Mouse (Mus musculus): ENCODE results near the gene Thbs3.

Gene Thbs3

GRCm38 (mm10) chr3:89227307-89228179, 12.6 kb downstream of the Thbs3 start:
- DNase-seq (ENCODE audit: low spot score): peak; percentile 89

- no peak for DNase-seq (ENCODE audit: low spot score)
Observed at GRCm38 (mm10) chr3:89228180-89228549, 13.2 kb downstream of the Thbs3 start.

GRCm38 (mm10) chr3:89228836-89229235, 13.9 kb downstream of the Thbs3 start, which contains the start of gene Muc1:
Gene Muc1, plus strand, starts transcription at chr3:89229057.
- DNase-seq (ENCODE audit: low spot score): no peak

DNA sequence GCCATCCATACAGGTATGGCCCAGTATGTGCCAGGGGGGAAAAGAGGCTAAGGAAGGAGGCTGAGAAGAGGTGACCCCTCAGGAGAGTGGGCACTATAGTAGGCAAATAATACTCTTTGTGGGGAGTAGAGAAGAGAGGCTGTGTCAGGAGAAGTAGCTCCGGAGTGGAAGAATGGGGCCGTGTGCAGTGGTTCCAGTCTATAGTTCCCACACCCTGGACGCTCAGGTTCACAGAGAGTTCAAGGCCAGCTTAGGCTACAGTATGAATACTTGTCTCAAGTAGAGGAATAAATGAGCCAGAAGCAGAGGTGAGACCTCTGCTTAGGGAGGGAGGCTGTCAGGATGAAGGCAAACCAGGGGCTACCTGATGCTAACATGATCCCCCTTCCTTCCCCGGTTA, 14.3 kb downstream of the Thbs3 start:
- no peak for DNase-seq (ENCODE audit: low spot score)

- DNase-seq (ENCODE audit: low spot score): no peak
Observed at GRCm38 (mm10) chr3:89230561-89230960, 15.6 kb downstream of the Thbs3 start.

GRCm38 (mm10) chr3:89231345-89231744, 16.4 kb downstream of the Thbs3 start:
- DNase-seq (ENCODE audit: low spot score): no peak

DNA sequence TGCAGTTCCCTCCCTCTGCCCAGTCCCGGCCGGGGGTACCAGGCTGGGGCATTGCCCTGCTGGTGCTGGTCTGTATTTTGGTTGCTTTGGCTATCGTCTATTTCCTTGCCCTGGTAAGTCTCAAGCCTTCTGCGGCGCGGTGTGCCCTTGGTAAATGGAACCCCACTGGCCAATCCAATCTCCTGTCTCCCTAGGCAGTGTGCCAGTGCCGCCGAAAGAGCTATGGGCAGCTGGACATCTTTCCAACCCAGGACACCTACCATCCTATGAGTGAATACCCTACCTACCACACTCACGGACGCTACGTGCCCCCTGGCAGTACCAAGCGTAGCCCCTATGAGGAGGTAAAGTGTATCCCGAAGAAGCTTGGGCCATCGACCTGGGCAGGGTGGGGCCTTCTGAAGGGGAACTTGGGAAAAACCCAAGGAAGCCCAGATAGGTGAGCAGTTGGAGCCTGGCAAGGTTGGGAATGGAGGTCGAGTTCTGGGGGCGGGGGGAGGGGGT, 16.8 kb downstream of the Thbs3 start:
- no peak for DNase-seq (ENCODE audit: low spot score)

DNA sequence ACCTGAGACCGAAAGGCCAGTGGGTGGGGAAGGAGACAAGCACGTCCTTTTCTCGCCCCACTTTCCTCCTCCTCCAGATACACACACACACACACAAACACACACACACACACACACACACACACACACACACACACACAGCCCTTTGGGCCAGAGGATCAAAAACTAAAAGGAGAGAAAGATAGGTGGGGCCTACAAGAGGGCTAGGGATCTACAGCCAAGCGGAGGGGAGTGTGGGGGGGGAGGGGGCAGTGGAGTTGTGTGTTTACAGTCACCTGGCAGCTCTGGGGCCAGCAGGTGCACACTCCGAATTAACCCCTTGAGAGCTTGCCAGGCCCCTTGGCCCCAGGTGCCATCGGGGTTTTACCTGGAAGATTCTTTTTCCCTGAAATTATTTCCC, 17.6 kb downstream of the Thbs3 start:
- DNase-seq (ENCODE audit: low spot score): no peak

GRCm38 (mm10) chr3:89233562-89234110, 18.7 kb downstream of the Thbs3 start:
- DNase-seq (ENCODE audit: low spot score): no peak

- no peak for DNase-seq (ENCODE audit: low spot score)
Observed at GRCm38 (mm10) chr3:89236516-89236915, 21.5 kb downstream of the Thbs3 start.

DNA sequence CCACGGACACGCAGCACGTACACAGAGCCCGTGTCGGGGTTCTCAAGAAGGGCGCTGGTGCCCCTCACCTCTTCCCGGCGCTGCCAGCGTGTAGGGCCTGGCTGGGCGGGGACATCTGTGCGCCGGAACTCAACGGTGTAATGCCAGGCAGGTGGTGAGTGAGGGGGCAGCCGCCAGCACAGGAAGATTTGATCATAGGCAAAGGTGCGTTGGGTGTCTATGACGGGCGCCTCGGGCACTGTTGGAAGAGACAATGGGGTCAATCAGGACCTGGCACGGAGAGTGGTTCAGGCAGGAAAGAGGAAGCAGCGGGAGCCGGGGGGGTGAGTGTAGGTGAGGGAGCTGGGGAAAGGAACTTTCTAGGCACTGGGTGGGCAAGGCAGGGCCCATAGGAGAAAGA, 22.7 kb downstream of the Thbs3 start:
- no peak for DNase-seq (ENCODE audit: low spot score)

- DNase-seq (ENCODE audit: low spot score): no peak
Observed at GRCm38 (mm10) chr3:89238494-89238893, 23.5 kb downstream of the Thbs3 start.

- no peak for DNase-seq (ENCODE audit: low spot score)
Observed at GRCm38 (mm10) chr3:89242331-89242895, 27.4 kb downstream of the Thbs3 start.

DNA sequence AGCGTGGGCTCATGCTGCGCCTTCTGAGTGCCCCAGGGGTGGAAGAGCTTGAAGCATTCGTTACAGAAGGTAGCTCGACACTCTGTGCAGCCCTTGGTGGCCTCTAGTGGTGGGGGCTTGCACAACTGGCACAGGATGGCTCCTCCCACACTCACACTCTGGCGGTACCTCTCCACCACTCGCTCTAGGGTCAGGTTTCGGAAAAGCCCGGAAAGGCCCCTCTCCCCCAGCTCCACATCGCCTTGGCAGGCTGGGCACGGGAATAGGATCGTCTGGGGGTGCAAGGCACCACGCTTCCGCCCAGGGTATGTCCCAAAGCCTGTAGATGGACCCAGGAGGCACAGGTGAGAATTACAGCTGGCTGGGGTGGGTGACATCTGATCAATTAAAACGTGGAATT, 28.6 kb downstream of the Thbs3 start:
- DNase-seq (ENCODE audit: low spot score): no peak

GRCm38 (mm10) chr3:89244158-89244981, 29.4 kb downstream of the Thbs3 start:
- no peak for DNase-seq (ENCODE audit: low spot score)

DNA sequence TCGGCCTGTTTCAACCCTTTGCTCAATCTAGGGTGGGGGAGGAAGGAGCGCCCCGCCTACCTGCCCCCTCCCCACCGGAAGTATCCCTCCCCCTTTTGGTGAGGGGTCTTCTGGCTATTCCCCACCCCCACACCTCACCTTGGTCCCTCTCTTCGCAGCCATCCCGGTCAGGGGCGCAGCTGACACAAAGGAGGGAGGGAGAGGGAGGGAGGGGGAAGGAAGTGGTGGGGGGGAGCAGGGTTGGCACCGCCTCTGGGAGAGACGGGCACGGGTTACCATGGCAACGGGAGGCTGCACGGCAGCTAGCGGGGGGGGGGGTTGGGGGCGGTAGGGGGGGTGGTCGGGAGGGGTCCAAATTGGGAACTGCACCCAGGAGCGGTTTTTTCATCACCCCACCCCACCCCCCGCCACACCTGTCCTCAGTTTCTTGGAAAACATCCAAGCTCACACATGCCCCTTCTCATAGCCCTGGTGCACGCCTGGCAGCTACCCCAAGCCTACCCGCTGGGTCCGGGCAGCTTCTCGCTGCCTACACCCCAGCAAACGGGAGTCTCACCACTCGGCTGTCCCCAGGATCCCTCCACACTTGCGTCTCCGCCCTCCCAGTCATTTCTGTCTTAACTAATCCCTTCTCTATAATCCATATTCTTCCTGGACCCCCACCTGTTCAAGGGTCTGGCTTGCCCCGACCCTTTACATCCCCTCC, 30.2 kb downstream of the Thbs3 start:
- no peak for DNase-seq (ENCODE audit: low spot score)

DNA sequence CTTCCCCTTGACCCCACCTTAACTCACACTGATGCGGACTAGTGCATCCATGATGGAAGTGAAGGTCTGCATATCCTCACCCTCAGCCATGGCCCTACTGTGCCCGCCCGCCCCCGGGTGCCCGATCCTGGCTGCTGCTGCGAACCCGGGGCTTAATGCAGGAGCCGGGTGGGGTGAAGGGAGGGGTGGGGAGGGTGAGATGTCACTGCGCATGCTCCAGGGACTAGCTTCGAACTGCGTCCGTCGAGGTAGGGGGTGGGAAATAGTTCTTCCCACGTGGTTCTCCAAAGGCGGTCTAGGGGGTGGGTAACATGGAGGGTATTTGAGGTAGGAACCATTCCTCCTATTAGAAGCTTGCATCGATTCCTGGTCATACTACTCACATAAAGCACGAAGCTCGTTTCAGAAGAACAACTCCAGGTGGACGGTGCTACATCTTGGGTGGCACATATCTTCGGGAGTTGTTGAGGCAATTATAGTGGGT, 30.8 kb downstream of the Thbs3 start, which contains the start of gene Krtcap2:
Gene Krtcap2, plus strand, starts transcription at position 279 of the 484 bp plus-strand sequence.
- no peak for DNase-seq (ENCODE audit: low spot score)

DNA sequence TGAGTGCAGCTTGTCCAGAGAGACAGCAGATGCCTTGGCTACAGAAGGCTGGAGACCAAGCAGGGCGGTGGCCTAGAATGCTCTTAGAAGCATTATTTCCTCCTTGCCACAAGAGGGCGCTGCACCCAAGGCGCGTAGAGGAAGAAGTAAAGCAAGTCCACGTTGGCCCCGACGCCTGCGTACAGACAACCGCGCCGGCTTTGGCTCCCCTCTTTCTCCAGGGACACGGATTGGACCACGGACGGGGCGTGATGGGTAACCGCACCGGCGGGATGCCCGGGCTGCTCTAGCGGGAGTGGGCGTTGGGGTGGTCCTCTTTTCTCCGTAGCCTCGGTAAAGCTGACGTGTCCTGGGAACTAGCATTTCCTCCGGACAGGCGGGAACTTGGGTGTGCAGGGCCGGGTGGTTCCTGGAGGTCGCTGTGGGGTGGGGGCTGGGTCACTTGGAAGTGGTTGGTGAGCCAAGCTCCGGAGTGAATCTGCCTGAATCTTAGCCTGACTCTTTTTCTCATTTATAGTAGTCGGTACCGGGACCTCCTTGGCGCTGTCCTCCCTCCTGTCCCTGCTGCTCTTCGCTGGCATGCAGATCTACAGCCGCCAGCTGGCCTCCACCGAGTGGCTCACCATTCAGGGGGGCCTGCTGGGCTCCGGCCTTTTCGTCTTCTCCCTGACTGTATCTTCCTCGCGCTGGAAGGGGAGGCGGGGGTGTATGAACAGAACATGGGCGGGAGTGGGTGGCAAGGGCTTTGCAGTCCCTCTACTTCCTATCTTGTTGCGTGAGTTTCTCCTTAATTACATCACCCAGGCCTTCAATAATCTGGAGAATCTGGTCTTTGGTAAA, 31.5 kb downstream of the Thbs3 start, which contains the start of gene Trim46:
Gene Trim46, minus strand, starts transcription at position 49 of the 840 bp plus-strand sequence.
- DNase-seq (ENCODE audit: low spot score): peak; percentile 87

GRCm38 (mm10) chr3:89247466-89247865, 32.5 kb downstream of the Thbs3 start:
- DNase-seq (ENCODE audit: low spot score): no peak

DNA sequence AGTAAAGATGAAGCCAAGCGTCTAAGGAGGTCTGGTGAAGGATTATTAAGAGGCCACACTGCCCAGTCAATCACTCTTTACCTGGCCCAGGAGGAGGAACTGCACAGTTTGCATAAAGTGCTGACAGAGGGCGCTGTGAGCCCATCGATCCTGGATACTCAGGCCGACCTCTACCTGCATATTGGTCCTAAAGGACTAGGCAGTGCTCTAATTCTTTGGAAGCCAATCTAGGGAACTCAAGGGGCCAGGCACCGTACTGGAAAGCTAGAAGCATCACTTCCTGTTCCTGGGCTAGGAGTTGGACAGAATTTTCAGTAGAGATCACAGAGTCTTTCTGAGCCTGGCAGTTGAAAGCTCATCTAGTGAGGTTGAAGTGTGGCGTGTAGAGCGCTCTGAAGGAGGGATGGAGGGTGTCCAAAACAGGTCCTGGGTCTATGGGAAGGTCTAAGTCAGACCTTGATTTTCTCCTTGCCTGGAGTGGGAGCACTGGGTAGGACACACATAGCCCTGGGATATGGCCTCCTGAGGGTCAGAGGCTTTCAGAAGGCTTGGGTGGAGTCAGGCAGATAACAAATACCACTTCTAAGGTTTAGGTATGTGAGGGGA, 35.6 kb downstream of the Thbs3 start:
- no peak for DNase-seq (ENCODE audit: low spot score)
